Mouse (Mus musculus) limb, embryonic 14.5 days (tissue): ENCODE data around the gene Susd6. TPM values are rescaled to one million over a fixed set of nuclear protein-coding genes. Genes with fewer than 3 reads are reported as not detected.

ENCODE experiments used
- ATAC-seq: fragments of 200-750 bp; cut with Nextera tagmentation; 2 replicates; pipeline ENCODE4 v1.8.0; 2017; ENCODE audit warnings: low read depth, moderate number of reproducible peaks, moderate TSS enrichment; ENCODE audit not compliant: low FRiP score
- DNase-seq: peaks from one replicate; pipeline ENCODE4 v3.0.0-alpha.2; 2015; ENCODE audit warnings: low spot score
- H3K27ac ChIP-seq: fragments of 300-500 bp; sonication (generic); replicated peaks from 2 replicates; pipeline ENCODE4 v1.5.1; 2014; ENCODE audit warnings: low read depth, mild to moderate bottlenecking, low read length, moderate library complexity, mixed read lengths
- H3K27me3 ChIP-seq: fragments of 300-500 bp; sonication (generic); 2 replicates; pipeline ENCODE4 v1.6.1; 2014; ENCODE audit warnings: low read length, mixed read lengths; ENCODE audit not compliant: control insufficient read depth, insufficient read depth
- H3K36me3 ChIP-seq: fragments of 300-500 bp; sonication (generic); 2 replicates; pipeline ENCODE4 v1.6.1; 2014; ENCODE audit warnings: mild to moderate bottlenecking, low read length, moderate library complexity, mixed read lengths; ENCODE audit not compliant: control insufficient read depth, insufficient read depth
- H3K4me1 ChIP-seq: fragments of 300-500 bp; sonication (generic); 2 replicates; pipeline ENCODE4 v1.6.1; 2014; ENCODE audit warnings: antibody characterized with exemption, low read length, mixed read lengths; ENCODE audit not compliant: control insufficient read depth, insufficient read depth
- H3K4me2 ChIP-seq: fragments of 300-500 bp; sonication (generic); replicated peaks from 2 replicates; pipeline ENCODE4 v1.6.1; 2014; ENCODE audit warnings: low read depth, mild to moderate bottlenecking, low read length, moderate library complexity; ENCODE audit not compliant: severe bottlenecking
- H3K4me3 ChIP-seq: fragments of 300-500 bp; sonication (generic); replicated peaks from 2 replicates; pipeline ENCODE4 v1.5.1; 2014; ENCODE audit warnings: low read length
- H3K9ac ChIP-seq: fragments of 300-500 bp; sonication (generic); 2 replicates; pipeline ENCODE4 v1.6.1; 2014; ENCODE audit warnings: mild to moderate bottlenecking, low read depth, low read length, moderate library complexity; ENCODE audit not compliant: severe bottlenecking
- H3K9me3 ChIP-seq: fragments of 300-500 bp; sonication (generic); 2 replicates; pipeline ENCODE4 v1.6.1; 2016; ENCODE audit warnings: low read length; ENCODE audit not compliant: control insufficient read depth
- POLR2A ChIP-seq: fragments of 200-500 bp; IDR thresholded peaks from 2 replicates; pipeline ENCODE4 v1.8.0; 2012; ENCODE audit warnings: inconsistent platforms, mild to moderate bottlenecking, moderate library complexity, borderline replicate concordance; ENCODE audit not compliant: insufficient read depth, insufficient read length; ENCODE audit errors: extremely low read depth
- WGBS: fragments of 180-500 bp; shearing (Covaris S2); extraction: QIAGEN DNeasy Blood & Tissue Kit; methylation state at CpG from one replicate; pipeline ENCODE4 v1.1.7; 2014; 5-methylcytosine and 5-hydroxymethylcytosine counted together
- polyA plus RNA-seq, 2 experiments: library from polyadenylated mRNA; depleted of rRNA in 1 of 2; stranded (reverse) in 1 of 2; unstranded in 1 of 2; fragments of >200 nt; fragmentation: Nextera tagmentation in 1 of 2; extraction: Ambion mirVana in 1 of 2; gene quantifications; 2 replicates each; pipeline versions ENCODE4 v1.2.1 to v1.2.3; 2012 to 2014

Susd6 gene
- polyA plus RNA-seq, 2 experiments, result 22.3 to 28.6 TPM

- no peaks in the 10 kb centered on the region for H3K9me3 ChIP-seq
- no peak overlapping the region for H3K4me2 ChIP-seq
- H3K27me3 ChIP-seq, result no peaks in the 10 kb centered on the region
- peaks cover 5% of the 10 kb centered on the region; the same call in 1 of the 2 replicates for H3K4me1 ChIP-seq
- 91% methylated on average over 3 of the region's 3 CpGs for WGBS
- H3K4me3 ChIP-seq, result no peak overlapping the region
- no peak overlapping the region for H3K9ac ChIP-seq
- no peak for DNase-seq
- no peak for ATAC-seq
- H3K36me3 ChIP-seq, result peaks cover 3% of the 10 kb centered on the region; the same call in 1 of the 2 replicates
- TF ChIP-seq POLR2A, result no peak
- H3K27ac ChIP-seq, result no peak overlapping the region
Measured at GRCm38 (mm10) chr12:80834156-80834900, 44.0 kb downstream of the Susd6 start.

GRCm38 (mm10) chr12:80834901-80835570, 44.7 kb downstream of the Susd6 start:
- no peak overlapping the region for H3K4me2 ChIP-seq
- DNase-seq (no peak), ATAC-seq (no peak)
- TF ChIP-seq POLR2A, result no peak
- H3K27ac ChIP-seq, result no peak overlapping the region
- no peaks in the 10 kb centered on the region for H3K9me3 ChIP-seq
- 80% methylated on average over 3 of the region's 8 CpGs for WGBS
- H3K9ac ChIP-seq, result no peak overlapping the region
- no peaks in the 10 kb centered on the region for H3K27me3 ChIP-seq
- H3K36me3 ChIP-seq, result no peaks in the 10 kb centered on the region; the same call in 1 of the 2 replicates
- H3K4me3 ChIP-seq, result no peak overlapping the region
- peaks cover 6% of the 10 kb centered on the region; the same call in 1 of the 2 replicates for H3K4me1 ChIP-seq

DNA sequence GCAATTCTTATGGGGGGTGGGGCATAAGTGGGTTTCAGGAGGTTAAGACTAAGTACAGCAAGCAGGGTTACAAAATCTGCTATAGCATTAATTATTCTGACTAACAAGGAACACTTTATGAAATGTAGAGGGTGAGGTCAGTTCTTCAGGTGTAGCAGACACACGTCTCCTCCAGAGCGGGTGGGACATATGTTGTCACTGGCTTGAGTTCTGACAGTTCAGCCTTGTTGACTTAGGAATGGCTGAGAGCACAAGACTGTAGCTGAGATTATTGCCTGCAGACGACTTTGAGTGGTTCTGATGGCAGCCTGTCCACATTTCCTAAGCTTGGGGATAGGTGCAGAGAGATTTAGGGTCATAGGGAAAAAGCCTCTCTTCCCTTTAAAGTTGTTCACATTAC, 47.3 kb downstream of the Susd6 start:
- no peak for ATAC-seq
- H3K4me2 ChIP-seq, result no peak overlapping the region
- H3K27me3 ChIP-seq, result no peaks in the 10 kb centered on the region
- H3K4me3 ChIP-seq, result no peak overlapping the region
- H3K4me1 ChIP-seq, result peaks cover 8% of the 10 kb centered on the region; the same call in 1 of the 2 replicates
- no peak for TF ChIP-seq POLR2A
- no peak for DNase-seq
- H3K9ac ChIP-seq, result no peak overlapping the region
- H3K9me3 ChIP-seq, result no peaks in the 10 kb centered on the region
- no peaks in the 10 kb centered on the region for H3K36me3 ChIP-seq
- 53% methylated on average over 3 of the region's 3 CpGs for WGBS
- 0 out of 2 replicates have a peak overlapping the region, but pooled peaks have one; percentile 33 for H3K27ac ChIP-seq

- no peak for ATAC-seq
- Histone ChIP-seq H3K9me3 (no peaks in the 10 kb centered on the region), H3K4me2 (no peak overlapping the region), H3K36me3 (no peaks in the 10 kb centered on the region), H3K4me1 (peaks cover 8% of the 10 kb centered on the region; the same call in 1 of the 2 replicates), H3K9ac (no peak overlapping the region), H3K27me3 (no peaks in the 10 kb centered on the region), H3K4me3 (no peak overlapping the region), H3K27ac (0 out of 2 replicates have a peak overlapping the region, but pooled peaks have one; percentile 8)
- DNase-seq, result no peak
- TF ChIP-seq POLR2A, result no peak
Measured at GRCm38 (mm10) chr12:80838271-80838670, 48.0 kb downstream of the Susd6 start.

- TF ChIP-seq POLR2A, result no peak
- Histone ChIP-seq H3K4me3 (no peak overlapping the region), H3K36me3 (no peaks in the 10 kb centered on the region), H3K4me1 (peaks cover 8% of the 10 kb centered on the region; the same call in 1 of the 2 replicates), H3K4me2 (no peak overlapping the region), H3K27ac (0 out of 2 replicates have a peak overlapping the region, but pooled peaks have one; percentile 8), H3K9ac (no peak overlapping the region), H3K9me3 (no peaks in the 10 kb centered on the region), H3K27me3 (no peaks in the 10 kb centered on the region)
- ATAC-seq (no peak), DNase-seq (no peak)
- 86% methylated on average over 2 of the region's 2 CpGs for WGBS
Measured at GRCm38 (mm10) chr12:80838787-80839186, 48.5 kb downstream of the Susd6 start.
